Mouse (Mus musculus) Patski (cell line): ENCODE results near the gene Pcdh9. TPM values are rescaled to one million over a fixed set of nuclear protein-coding genes. Genes with fewer than 3 reads are reported as not detected.

Experiments used
- ATAC-seq: fragments of 100-300 bp; one replicate; pipeline ENCODE4 v1.8.0; 2021
- CTCF ChIA-PET: fragments of 350-600 bp; sonication (Branson Sonifier 250); formaldehyde crosslinking; loops from one replicate; lab custom pipeline; 2022; ENCODE audit warnings: inconsistent platforms; lab: Charles Lee
- POLR2A ChIA-PET: fragments of 350-600 bp; sonication (Branson Sonifier 250); formaldehyde crosslinking; loops from one replicate; lab custom pipeline; 2022; ENCODE audit warnings: antibody characterized with exemption, inconsistent platforms; lab: Charles Lee
- DNase-seq: peaks from one replicate; pipeline ENCODE4 v3.0.0-alpha.2; 2011; ENCODE audit warnings: low read depth, low spot score
- H3K27me3 ChIP-seq: fragments of 371-371 bp; one replicate; pipeline ENCODE4 v1.5.1; 2021
- CTCF ChIP-seq: fragments of 100-300 bp; IDR thresholded peaks from one replicate; pipeline ENCODE4 v1.5.1; 2021
- in situ Hi-C: fragments of 300-500 bp; cut with MboI; formaldehyde crosslinking; loops from 3 replicates; pipeline ENCODE4 v1.11.1; 2018; ENCODE audit warnings: low pct_unique_long_range_greater_than_20kb, mixed read lengths
- polyA plus RNA-seq: library from polyadenylated mRNA; unstranded; gene quantifications from one replicate; pipeline ENCODE4 v1.2.3, GENCODE M21; 2021

The Pcdh9 gene
- polyA plus RNA-seq, 1 experiment from 2014 or later, result not detected

- POLR2A ChIA-PET, result no interaction called here
- in situ Hi-C loops, result no loop called here
- no peak for ATAC-seq
- TF ChIP-seq CTCF, result no peak
- DNase-seq, result no peak
- no peaks in the 10 kb centered on the region for H3K27me3 ChIP-seq
- CTCF ChIA-PET, result interaction anchor here (1.7 kb wide), 1 partner anchor 8 kb away, joined by 6 read pairs; no protein-coding TSS in a partner anchor
These were observed 818.1 kb downstream of the Pcdh9 start for GRCm38 (mm10) chr14:93072346-93072745.

DNA sequence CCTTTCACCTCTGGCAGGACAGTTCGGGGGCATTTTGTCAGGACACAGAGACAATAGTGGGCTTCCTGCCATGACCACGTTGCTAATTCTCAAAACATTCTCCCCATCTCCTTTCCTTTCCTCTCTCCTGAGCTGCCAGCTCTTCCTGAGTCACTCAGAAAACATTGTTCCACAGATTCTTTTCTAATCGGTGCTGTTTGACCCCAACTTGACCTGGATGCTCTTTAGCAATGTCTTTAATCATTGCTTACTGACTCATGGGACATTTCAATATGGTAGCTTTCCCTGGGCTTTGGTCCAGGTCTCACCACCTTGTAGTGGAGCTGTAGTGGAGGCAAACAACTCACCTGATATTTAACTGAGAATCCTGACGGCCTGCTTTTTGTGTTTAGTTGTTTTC is 820.3 kb downstream of the Pcdh9 start:
- ChIA-PET POLR2A (no interaction called here), CTCF (no interaction called here)
- DNase-seq (peak; percentile 20), ATAC-seq (peak; percentile 47)
- no peak for TF ChIP-seq CTCF
- in situ Hi-C loops, result no loop called here
- H3K27me3 ChIP-seq, result no peaks in the 10 kb centered on the region

DNA sequence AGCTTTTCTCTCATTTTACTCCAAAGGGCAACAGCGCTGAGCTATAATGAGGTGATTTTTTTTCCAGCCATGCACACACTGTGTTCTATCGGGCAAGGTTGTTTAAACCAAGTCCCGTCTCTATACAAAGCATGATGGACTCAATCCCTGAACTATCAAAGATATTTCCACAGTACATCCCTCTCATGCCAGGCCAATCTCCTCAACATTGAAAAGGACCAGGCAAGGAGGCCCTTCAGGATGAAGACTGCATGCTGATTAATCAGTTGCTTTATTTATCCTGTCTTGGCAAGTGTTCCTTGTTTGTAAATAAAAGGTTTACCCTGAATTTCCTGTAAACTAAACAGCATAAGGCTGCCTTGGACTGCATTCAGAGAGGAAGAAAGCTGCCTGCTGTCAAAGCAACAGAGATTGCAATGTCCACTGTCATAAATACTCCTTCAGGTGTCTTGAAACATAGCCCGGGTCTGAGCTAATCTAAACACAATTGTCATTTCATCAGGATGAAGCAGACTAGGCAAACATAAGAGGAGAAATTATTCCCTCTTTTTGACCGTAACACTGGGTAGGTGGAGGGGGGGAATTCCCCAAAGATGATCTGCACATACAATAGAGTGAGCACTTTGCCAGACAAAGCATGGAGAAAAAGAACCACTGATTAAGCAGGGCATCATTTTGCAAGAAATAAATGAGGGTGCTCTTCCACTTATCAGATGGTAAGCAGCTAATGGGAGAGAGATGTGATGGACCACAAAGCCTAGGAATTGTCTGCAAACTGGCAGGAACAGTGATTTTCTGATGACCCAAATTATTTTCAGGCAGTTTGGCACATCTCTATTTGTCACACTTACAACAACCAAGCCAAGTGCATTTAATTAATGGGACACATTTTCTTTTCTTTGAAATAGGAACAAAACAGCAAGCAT is 822.8 kb downstream of the Pcdh9 start:
- POLR2A ChIA-PET, result no interaction called here
- no peaks in the 10 kb centered on the region for H3K27me3 ChIP-seq
- in situ Hi-C loops, result no loop called here
- DNase-seq (no peak), ATAC-seq (no peak)
- TF ChIP-seq CTCF, result no peak
- CTCF ChIA-PET, result interaction anchor here (1.4 kb wide), 1 partner anchor 34 kb away, joined by 3 read pairs; no protein-coding TSS in a partner anchor

- in situ Hi-C loops, result no loop called here
- no peaks in the 10 kb centered on the region for H3K27me3 ChIP-seq
- CTCF ChIA-PET, result no interaction called here
- POLR2A ChIA-PET, result no interaction called here
- no peak for ATAC-seq
- DNase-seq, result no peak
- no peak for TF ChIP-seq CTCF
These were observed 823.6 kb downstream of the Pcdh9 start for GRCm38 (mm10) chr14:93066732-93067410.

DNA sequence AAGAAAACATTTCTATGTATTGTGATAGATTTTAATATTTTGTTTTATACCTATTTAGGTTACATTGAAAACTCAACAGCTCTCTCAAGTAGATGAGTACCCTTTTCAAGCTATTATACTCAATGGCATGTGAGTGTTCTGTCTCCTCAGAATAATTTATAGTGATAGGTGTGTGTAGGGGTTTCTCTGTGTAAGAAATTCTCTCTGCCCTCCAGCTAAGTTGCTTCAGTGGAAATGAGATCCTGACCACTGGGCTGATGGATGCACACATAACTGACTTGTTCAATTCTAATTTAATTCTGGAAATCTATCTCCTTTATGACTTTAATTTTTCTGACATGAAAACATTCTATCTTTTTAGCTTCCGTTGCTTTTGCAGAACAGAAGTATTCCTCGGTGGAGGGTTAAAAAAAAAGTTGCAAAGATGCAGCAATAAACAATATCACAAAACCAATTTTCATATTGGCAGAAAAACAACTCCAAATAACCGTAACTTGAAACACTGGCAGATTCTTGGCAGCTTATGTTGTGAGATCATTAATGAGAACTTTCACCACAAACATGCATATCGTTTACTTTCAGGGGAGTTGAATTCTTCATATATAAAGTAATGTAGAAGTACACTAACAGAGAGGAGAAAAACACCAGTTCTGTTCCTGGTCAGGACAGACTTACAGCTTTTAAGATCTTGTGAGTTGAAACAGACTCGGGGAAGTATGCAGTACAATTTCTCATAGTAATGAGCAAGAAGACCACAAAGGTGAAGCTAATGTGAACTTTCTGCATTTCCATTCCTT is 828.5 kb downstream of the Pcdh9 start:
- H3K27me3 ChIP-seq, result no peaks in the 10 kb centered on the region

DNA sequence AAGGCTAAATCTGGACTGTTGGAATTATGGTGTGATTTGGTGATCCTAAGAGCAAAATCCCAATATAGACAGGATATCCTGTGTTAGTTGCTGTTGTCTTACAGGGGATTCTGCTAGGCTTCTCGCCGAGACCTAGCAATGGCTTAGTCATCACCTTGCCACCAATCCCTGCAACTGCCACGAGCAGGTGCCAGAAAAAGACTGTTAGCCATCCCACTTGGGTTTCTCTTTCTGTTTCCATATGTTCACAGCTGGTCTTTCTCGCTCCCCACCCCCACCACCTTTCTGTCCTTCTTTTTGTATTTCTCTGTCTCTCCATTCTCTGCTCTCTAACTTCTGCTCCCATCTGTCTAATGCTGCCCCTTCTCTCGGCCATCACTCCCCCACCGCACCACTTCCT is 831.7 kb downstream of the Pcdh9 start:
- ChIA-PET POLR2A (no interaction called here), CTCF (interaction anchor here (1.1 kb wide), 1 partner anchor 15 kb away, joined by 6 read pairs; no protein-coding TSS in a partner anchor)

More for the DNA sequence above, 828.5 kb downstream of the Pcdh9 start:
- POLR2A ChIA-PET, result no interaction called here
- in situ Hi-C loops, result no loop called here
- ATAC-seq (peak; percentile 96), DNase-seq (peak; percentile 38)
- CTCF ChIA-PET, result interaction anchor here (0.7 to 1.3 kb wide), 2 partner anchors 20 to 121 kb away, joined by 3 read pairs; no protein-coding TSS in a partner anchor
- no peak for TF ChIP-seq CTCF

GRCm38 (mm10) chr14:93055997-93056396 is 834.5 kb downstream of the Pcdh9 start:
- no peaks in the 10 kb centered on the region for H3K27me3 ChIP-seq
- no peak for ATAC-seq
- in situ Hi-C loops, result no loop called here
- CTCF ChIA-PET, result interaction anchor here (1.0 kb wide), 1 partner anchor 22 kb away, joined by 3 read pairs; no protein-coding TSS in a partner anchor
- TF ChIP-seq CTCF, result no peak
- no peak for DNase-seq
- POLR2A ChIA-PET, result no interaction called here

More for the DNA sequence above, 831.7 kb downstream of the Pcdh9 start:
- ATAC-seq (no peak), DNase-seq (no peak)
- H3K27me3 ChIP-seq, result no peaks in the 10 kb centered on the region
- in situ Hi-C loops, result no loop called here
- no peak for TF ChIP-seq CTCF

DNA sequence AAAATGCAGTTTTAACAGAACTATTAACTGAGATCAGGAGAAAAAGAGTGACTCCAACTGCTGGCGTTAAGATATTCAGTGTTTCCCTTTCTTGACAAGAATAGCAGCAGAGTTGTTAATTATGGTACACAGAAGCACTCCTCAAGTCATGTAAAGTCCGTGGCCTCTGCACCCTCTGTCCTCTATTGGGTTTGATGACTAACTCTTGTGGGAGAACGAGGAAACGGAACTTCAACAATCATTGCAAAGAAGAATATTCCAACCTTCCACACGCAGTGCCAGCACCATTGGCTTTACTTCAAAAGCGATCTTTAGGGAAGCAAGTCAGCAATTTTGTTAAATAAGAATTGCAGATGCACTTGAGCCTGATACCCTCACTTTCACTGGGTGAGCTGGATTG is 849.9 kb downstream of the Pcdh9 start:
- no peaks in the 10 kb centered on the region for H3K27me3 ChIP-seq
- CTCF ChIA-PET, result no interaction called here
- ATAC-seq, result no peak
- POLR2A ChIA-PET, result no interaction called here
- TF ChIP-seq CTCF, result no peak
- no peak for DNase-seq
- in situ Hi-C loops, result no loop called here

DNA sequence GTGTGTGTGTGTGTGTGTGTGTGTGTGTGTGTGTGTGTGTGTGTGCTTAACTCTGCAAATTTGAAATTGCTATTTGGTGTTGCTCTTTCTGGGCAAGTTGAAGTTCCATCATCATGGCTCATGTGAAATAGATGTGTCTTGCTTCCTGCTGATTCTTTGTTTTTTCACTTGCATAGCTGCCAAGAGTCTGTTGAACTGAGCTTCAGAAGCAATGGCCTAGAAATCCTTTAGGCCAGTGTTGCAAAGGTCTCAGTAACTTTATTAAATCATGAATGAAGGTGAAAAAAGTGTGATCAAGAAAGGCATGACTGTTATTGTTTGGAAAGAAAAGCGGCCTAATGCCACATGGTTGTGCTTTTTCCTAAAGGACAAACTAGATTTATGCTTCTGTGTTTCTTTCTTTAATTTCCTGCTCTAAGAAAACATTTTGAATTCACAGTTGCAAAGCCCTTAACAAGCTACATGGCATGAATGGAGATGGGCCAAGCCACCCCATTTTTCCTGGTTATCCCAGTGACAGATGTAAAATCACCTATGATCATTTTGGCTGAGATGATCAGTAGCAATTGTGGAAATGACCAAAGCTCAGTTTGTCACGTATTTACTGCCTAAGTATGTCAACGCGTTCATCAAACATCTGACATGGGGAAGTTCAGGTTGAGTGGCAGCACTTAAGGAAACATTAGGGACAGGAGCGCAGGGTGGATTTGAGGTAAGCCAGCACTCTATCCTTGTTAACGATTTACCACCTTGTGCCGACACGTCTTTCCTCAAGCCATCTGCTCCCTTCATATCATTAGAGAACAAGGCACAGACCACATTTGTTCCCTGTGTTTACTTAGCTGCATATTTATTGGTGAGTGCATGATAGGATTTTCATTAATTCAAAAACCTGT is 850.9 kb downstream of the Pcdh9 start:
- CTCF ChIA-PET, result no interaction called here
- in situ Hi-C loops, result no loop called here
- TF ChIP-seq CTCF, result no peak
- H3K27me3 ChIP-seq, result no peaks in the 10 kb centered on the region
- POLR2A ChIA-PET, result no interaction called here
- DNase-seq, result no peak
- ATAC-seq, result no peak
